Mouse (Mus musculus) MEL (cell line): ENCODE results near the gene Ak1. TPM values are rescaled to one million over a fixed set of nuclear protein-coding genes. Genes with fewer than 3 reads are reported as not detected.

Experiments used
- DNase-seq: peaks from one replicate; pipeline ENCODE4 v3.0.0; 2011; ENCODE audit warnings: low read depth, low spot score
- H3K27ac ChIP-seq: 2 replicates; pipeline ENCODE4 v1.5.1; 2012; ENCODE audit warnings: low read depth, mild to moderate bottlenecking, control low read depth, low read length, moderate library complexity; ENCODE audit not compliant: control insufficient read depth
- H3K27me3 ChIP-seq, 2 experiments: fragments of 150-350 bp in 1 of 2; sonication (generic) in 1 of 2; 2 replicates each; pipeline ENCODE4 v1.6.1; 2012; ENCODE audit warnings: low read length in 2 of 2, mild to moderate bottlenecking in 2 of 2, improper control_type of control experiment in 1 of 2, moderate library complexity in 1 of 2; ENCODE audit not compliant: insufficient read depth in 2 of 2, control insufficient read depth in 1 of 2
- H3K36me3 ChIP-seq, 2 experiments: 2 replicates each; pipeline ENCODE4 v1.6.1; 2012 to 2014; ENCODE audit warnings: low read length in 2 of 2, improper control_type of control experiment in 1 of 2, inconsistent platforms in 1 of 2, mild to moderate bottlenecking in 1 of 2; ENCODE audit not compliant: insufficient read depth in 2 of 2, control insufficient read depth in 1 of 2
- H3K4me1 ChIP-seq, 2 experiments: fragments of 150-350 bp in 1 of 2; sonication (generic) in 1 of 2; 2 replicates each; pipeline ENCODE4 v1.6.1; 2012; ENCODE audit warnings: low read length in 2 of 2, improper control_type of control experiment in 1 of 2, mild to moderate bottlenecking in 1 of 2; ENCODE audit not compliant: insufficient read depth in 2 of 2, control insufficient read depth in 1 of 2
- H3K4me3 ChIP-seq, 2 experiments: fragments of 150-350 bp in 1 of 2; sonication (generic) in 1 of 2; 2 replicates each; pipeline ENCODE4 v1.5.1; 2012; ENCODE audit warnings: low read depth in 2 of 2, low read length in 2 of 2, mild to moderate bottlenecking in 2 of 2, moderate library complexity in 2 of 2, control low read depth in 1 of 2, improper control_type of control experiment in 1 of 2; ENCODE audit not compliant: control insufficient read depth in 1 of 2, insufficient read depth in 1 of 2
- H3K79me2 ChIP-seq: 2 replicates; pipeline ENCODE4 v1.6.1; 2012; ENCODE audit warnings: mild to moderate bottlenecking, low read length, moderate library complexity; ENCODE audit not compliant: control insufficient read depth, poor library complexity, insufficient read depth
- H3K9ac ChIP-seq: 2 replicates; pipeline ENCODE4 v1.6.1; 2012; ENCODE audit warnings: low read depth, mild to moderate bottlenecking, control low read depth, low read length, moderate library complexity; ENCODE audit not compliant: control insufficient read depth, poor library complexity, severe bottlenecking
- H3K9me3 ChIP-seq: fragments of 150-350 bp; sonication (generic); replicated peaks from 2 replicates; pipeline ENCODE4 v1.6.1; 2012; ENCODE audit warnings: mild to moderate bottlenecking, low read length, improper control_type of control experiment, moderate library complexity; ENCODE audit not compliant: insufficient read depth
- CTCF ChIP-seq, 3 experiments: IDR thresholded peaks in 2 of 3; conservative IDR thresholded peaks in 1 of 3; 2 replicates each; pipeline ENCODE4 v1.5.1; 2011 to 2012; ENCODE audit warnings: low read length in 3 of 3, low read depth in 2 of 3, mild to moderate bottlenecking in 2 of 3, improper control_type of control experiment in 1 of 3, inconsistent platforms in 1 of 3, mixed read lengths in 1 of 3, moderate library complexity in 1 of 3; ENCODE audit not compliant: control insufficient read depth in 1 of 3, insufficient read depth in 1 of 3, poor library complexity in 1 of 3, severe bottlenecking in 1 of 3
- EP300 ChIP-seq, 2 experiments: IDR thresholded peaks; 2 replicates each; pipeline ENCODE4 v1.6.1; 2011; ENCODE audit warnings: improper control_type of control experiment in 2 of 2, low read length in 2 of 2, low read depth in 1 of 2, mild to moderate bottlenecking in 1 of 2
- HCFC1 ChIP-seq: IDR thresholded peaks from 2 replicates; pipeline ENCODE4 v1.6.1; 2012; ENCODE audit warnings: low read depth, mild to moderate bottlenecking, inconsistent platforms, low read length, improper control_type of control experiment, moderate library complexity
- JUND ChIP-seq: IDR thresholded peaks from 2 replicates; pipeline ENCODE4 v1.6.1; 2011; ENCODE audit warnings: low read depth, mild to moderate bottlenecking, improper control_type of control experiment, low read length
- MAX ChIP-seq: IDR thresholded peaks from 2 replicates; pipeline ENCODE4 v1.6.1; 2011; ENCODE audit warnings: low read length, improper control_type of control experiment
- MAZ ChIP-seq: IDR thresholded peaks from 2 replicates; pipeline ENCODE4 v1.6.1; 2012; ENCODE audit warnings: low read depth, mild to moderate bottlenecking, inconsistent platforms, low read length, improper control_type of control experiment
- MEF2A ChIP-seq: IDR thresholded peaks from 2 replicates; pipeline ENCODE4 v1.6.1; 2014; ENCODE audit warnings: low read depth, mild to moderate bottlenecking, inconsistent platforms, low read length, improper control_type of control experiment; ENCODE audit not compliant: poor library complexity, insufficient replicate concordance, severe bottlenecking; ENCODE audit errors: extremely low read depth
- MXI1 ChIP-seq: IDR thresholded peaks from 2 replicates; pipeline ENCODE4 v1.6.1; 2011; ENCODE audit warnings: mild to moderate bottlenecking, low read depth, low read length, improper control_type of control experiment
- MYC ChIP-seq: IDR thresholded peaks from 2 replicates; pipeline ENCODE4 v1.6.1; 2011; ENCODE audit warnings: low read depth, mild to moderate bottlenecking, low read length, improper control_type of control experiment, moderate library complexity
- NRF1 ChIP-seq: IDR thresholded peaks from 2 replicates; pipeline ENCODE4 v1.6.1; 2014; ENCODE audit warnings: low read depth, mild to moderate bottlenecking, inconsistent platforms, low read length, improper control_type of control experiment, moderate library complexity; ENCODE audit not compliant: poor library complexity, insufficient read depth, severe bottlenecking
- POLR2A ChIP-seq, 2 experiments: IDR thresholded peaks; 2 replicates each; pipeline ENCODE4 v1.6.1; 2011 to 2012; ENCODE audit warnings: low read length in 2 of 2, mild to moderate bottlenecking in 2 of 2, control low read depth in 1 of 2, improper control_type of control experiment in 1 of 2, low read depth in 1 of 2, moderate library complexity in 1 of 2; ENCODE audit not compliant: control insufficient read depth in 1 of 2, insufficient read depth in 1 of 2, poor library complexity in 1 of 2
- RAD21 ChIP-seq: IDR thresholded peaks from 2 replicates; pipeline ENCODE4 v1.6.1; 2011; ENCODE audit warnings: mild to moderate bottlenecking, low read depth, low read length, improper control_type of control experiment
- RCOR1 ChIP-seq: IDR thresholded peaks from 2 replicates; pipeline ENCODE4 v1.6.1; 2012; ENCODE audit warnings: low read depth, mild to moderate bottlenecking, inconsistent platforms, low read length, improper control_type of control experiment
- SIN3A ChIP-seq: IDR thresholded peaks from 2 replicates; pipeline ENCODE4 v1.6.1; 2012; ENCODE audit warnings: low read length, improper control_type of control experiment, inconsistent platforms
- SMC3 ChIP-seq: IDR thresholded peaks from 2 replicates; pipeline ENCODE4 v1.6.1; 2011; ENCODE audit warnings: low read depth, low read length, improper control_type of control experiment
- TCF12 ChIP-seq: IDR thresholded peaks from 2 replicates; pipeline ENCODE4 v1.6.1; 2014; ENCODE audit warnings: low read depth, mild to moderate bottlenecking, inconsistent platforms, low read length, improper control_type of control experiment, moderate library complexity
- ZKSCAN1 ChIP-seq: IDR thresholded peaks from 2 replicates; pipeline ENCODE4 v1.6.1; 2012; ENCODE audit warnings: low read depth, mild to moderate bottlenecking, inconsistent platforms, low read length, improper control_type of control experiment, moderate library complexity
- polyA plus RNA-seq, 2 experiments: library from polyadenylated mRNA; stranded (reverse) in 1 of 2; unstranded in 1 of 2; fragments of >175 nt in 1 of 2; fragments of >200 nt in 1 of 2; gene quantifications; 2 replicates each; pipeline versions ENCODE4 v1.2.1 to v1.2.4; 2012; ENCODE audit warnings: low replicate concordance in 2 of 2, low read depth in 1 of 2; ENCODE audit not compliant: insufficient read length in 2 of 2, insufficient read depth in 1 of 2, missing spikeins in 1 of 2
- total RNA-seq: library from RNA; depleted of rRNA; stranded (reverse); fragments of 300-350 nt; gene quantifications from 2 replicates; pipeline ENCODE4 v1.2.3, GENCODE M21; 2012

Ak1 gene
- total and polyA plus RNA-seq, 3 experiments, result 0.12 to 0.13 TPM; not detected in 1

DNA sequence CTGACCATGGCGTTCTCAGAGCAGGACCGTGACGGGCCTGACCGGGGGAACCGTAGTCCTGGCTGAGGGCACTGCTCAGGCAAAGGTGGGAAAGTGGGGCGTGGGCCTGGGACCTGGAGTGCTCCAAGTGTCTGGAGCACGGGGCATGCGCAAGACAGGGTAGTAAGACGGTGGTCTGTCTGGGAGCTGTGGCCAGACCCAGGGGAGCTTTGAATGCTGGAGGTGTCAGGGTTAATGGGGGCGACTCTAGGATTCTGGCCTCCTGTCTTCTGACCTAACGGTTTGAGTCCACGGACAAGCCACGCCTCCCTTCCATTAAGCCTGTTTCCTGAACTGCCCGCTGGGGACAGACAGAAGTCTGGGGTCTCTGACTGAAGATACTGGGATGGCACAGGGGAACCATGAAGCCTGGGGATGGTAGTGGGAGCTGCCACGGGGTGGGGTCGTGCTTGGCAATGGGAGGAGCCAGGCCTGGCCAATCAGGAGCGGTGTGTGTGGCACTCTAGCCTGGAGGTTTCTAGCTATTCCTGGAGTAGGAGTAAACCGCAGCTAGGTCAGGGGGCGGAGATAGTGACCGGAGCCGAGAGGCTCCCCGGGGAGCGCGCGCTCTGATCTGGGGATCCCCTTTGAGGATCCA is 13.3 kb upstream of the Ak1 start:
- no peaks in the 10 kb centered on the region for H3K9me3 ChIP-seq
- TF ChIP-seq MEF2A (peak; percentile 41; the same call in 1 of the 2 replicates), ZKSCAN1 (no peak), RCOR1 (peak; percentile 4; the same call in 1 of the 2 replicates), NRF1 (peak; percentile 60; the same call in 1 of the 2 replicates)
- TF ChIP-seq, all 39 proteins: peak for 3
- Histone ChIP-seq H3K27ac (peak overlapping the region; percentile 30), H3K4me3 (peak overlapping the region; percentile 78 to 93), H3K9ac (peak overlapping the region; percentile 36), H3K36me3 (peaks cover 0 to 6% of the 10 kb centered on the region in 2 experiments; a peak in 2 of 4 replicates), H3K27me3 (no peaks in the 10 kb centered on the region), H3K4me1 (peaks cover 6 to 29% of the 10 kb centered on the region in 2 experiments), H3K79me2 (peaks cover 2% of the 10 kb centered on the region; the same call in 1 of the 2 replicates)
- DNase-seq, result peak; percentile 89

DNA sequence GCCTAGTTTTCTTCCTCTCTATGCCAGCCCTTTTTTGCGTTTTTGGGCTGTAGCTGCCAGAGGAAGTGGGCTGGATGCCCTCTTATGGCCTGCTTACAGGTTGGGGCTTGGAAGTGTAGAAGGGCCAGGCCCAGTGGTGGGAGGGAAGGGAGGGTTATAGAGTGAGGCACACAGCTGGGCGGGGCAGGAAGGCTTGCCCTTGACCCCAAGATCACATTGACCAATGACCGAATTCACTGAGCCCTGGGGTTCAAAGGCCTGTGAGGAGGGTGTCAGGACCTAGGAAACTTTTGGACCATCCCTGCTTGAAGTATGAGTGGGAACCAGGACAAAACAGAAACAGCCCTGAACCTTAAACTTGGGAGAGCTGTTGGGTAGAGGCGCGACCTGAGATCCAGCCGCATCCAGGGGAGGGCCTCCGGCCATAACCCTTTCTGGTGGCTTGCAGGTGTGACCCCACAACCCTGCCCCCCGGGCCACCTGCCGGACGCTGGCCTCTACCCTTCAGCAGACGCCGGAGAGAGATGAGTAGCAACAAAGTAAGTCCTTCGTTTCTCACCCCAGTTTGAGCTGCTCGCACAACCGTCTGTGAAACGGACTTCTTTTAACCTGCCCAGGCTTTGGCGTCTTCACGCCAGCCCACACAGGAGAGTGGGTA is 12.7 kb upstream of the Ak1 start:
- TF ChIP-seq MAZ, result 0 out of 2 replicates have a peak, but pooled peaks have one; percentile 47
- TF ChIP-seq EP300 (IDR thresholded peaks at IDR 0.05; ENCODE audit: low read depth in 1 of 2, low read length in 2 of 2), result no peak
- DNase-seq, result no peak
- Histone ChIP-seq H3K9me3 (no peaks in the 10 kb centered on the region), H3K4me1 (peaks cover 6 to 29% of the 10 kb centered on the region in 2 experiments), H3K27ac (peak overlapping the region; percentile 30), H3K79me2 (peaks cover 2% of the 10 kb centered on the region; the same call in 1 of the 2 replicates), H3K9ac (peak overlapping the region; percentile 30), H3K27me3 (no peaks in the 10 kb centered on the region), H3K4me3 (peak overlapping the region; percentile 20 to 93), H3K36me3 (peaks cover 0 to 6% of the 10 kb centered on the region in 2 experiments; a peak in 2 of 4 replicates)

DNA sequence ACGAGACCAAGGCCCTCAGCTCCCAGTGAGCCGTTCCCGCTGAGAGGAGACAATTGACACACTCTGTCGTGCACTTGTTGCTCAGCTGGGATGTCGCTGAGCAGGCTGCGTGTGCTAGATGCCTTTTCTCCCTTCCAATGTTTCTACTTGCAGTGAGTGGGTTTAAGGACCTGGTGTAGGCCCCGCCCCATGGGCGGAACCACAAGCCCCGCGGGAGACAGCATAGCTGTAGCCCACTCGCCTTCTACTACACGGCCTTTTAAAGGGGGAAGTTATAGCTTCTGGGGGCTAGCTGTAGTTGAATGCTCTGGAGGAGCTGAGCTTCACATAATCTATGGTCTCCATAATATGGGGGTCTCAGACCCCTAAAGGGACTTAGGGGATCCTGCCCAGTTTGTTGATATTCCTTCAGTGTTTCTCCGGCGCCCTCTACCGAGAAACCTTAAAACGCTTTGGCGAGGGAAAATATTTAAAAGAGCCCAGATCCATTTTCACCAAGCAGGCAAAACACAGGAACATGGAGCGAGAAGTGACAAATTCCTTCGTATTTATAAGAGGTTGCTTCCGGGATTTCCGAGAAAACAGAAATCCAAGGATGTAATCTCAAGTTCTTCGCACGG is 10.8 kb upstream of the Ak1 start:
- Histone ChIP-seq H3K27ac (peak overlapping the region; percentile 26), H3K27me3 (no peaks in the 10 kb centered on the region), H3K9ac (peak overlapping the region; percentile 52), H3K36me3 (peaks cover 1 to 6% of the 10 kb centered on the region in 2 experiments; a peak in 2 of 4 replicates), H3K4me1 (peaks cover 6 to 29% of the 10 kb centered on the region in 2 experiments), H3K9me3 (no peaks in the 10 kb centered on the region), H3K79me2 (peaks cover 2% of the 10 kb centered on the region; the same call in 1 of the 2 replicates), H3K4me3 (peak overlapping the region; percentile 54 to 62)
- TF ChIP-seq EP300 (IDR thresholded peaks at IDR 0.05; ENCODE audit: low read depth in 1 of 2, low read length in 2 of 2), result peak in 1 of 2 experiments; percentile 32; a peak in 1 of 4 replicates
- TF ChIP-seq TCF12, result no peak
- no peak for TF ChIP-seq MEF2A
- peak; percentile 27 for TF ChIP-seq RAD21
- peak; percentile 71 for TF ChIP-seq SIN3A
- peak; percentile 45; the same call in 1 of the 2 replicates for TF ChIP-seq SMC3
- peak; percentile 21 to 71 (median 29); a peak in 4 of 6 replicates for TF ChIP-seq CTCF (IDR thresholded peaks at IDR 0.05 in 2 of 3, conservative IDR thresholded peaks at IDR 0.05 in 1 of 3; ENCODE audit: control insufficient read depth in 1 of 3, insufficient read depth in 1 of 3, low read depth in 2 of 3, low read length in 3 of 3, poor library complexity in 1 of 3, severe bottlenecking in 1 of 3)
- TF ChIP-seq MAX, result no peak
- TF ChIP-seq JUND, result no peak
- 0 out of 2 replicates have a peak, but pooled peaks have one; percentile 41 for TF ChIP-seq MAZ
- TF ChIP-seq MYC, result 0 out of 2 replicates have a peak, but pooled peaks have one; percentile 17
- peak; percentile 41; the same call in 1 of the 2 replicates for TF ChIP-seq HCFC1
- TF ChIP-seq MXI1, result peak; percentile 47; the same call in 1 of the 2 replicates
- 0 out of 4 replicates have a peak, but pooled peaks of 1 of the 2 experiments have one; percentile 23 for TF ChIP-seq POLR2A (IDR thresholded peaks at IDR 0.05; ENCODE audit: control insufficient read depth in 1 of 2, insufficient read depth in 1 of 2, low read depth in 1 of 2, low read length in 2 of 2, poor library complexity in 1 of 2)
- DNase-seq, result peak; percentile 81
